Mouse (Mus musculus): ENCODE data around the gene Olfr1264. TPM values are rescaled to one million over a fixed set of nuclear protein-coding genes. Genes with fewer than 3 reads are reported as not detected.

Gene Olfr1264
- total RNA-seq (2021): not detected
- long read RNA-seq, experiment 1: 0 reads
- long read RNA-seq, experiment 2: 0 reads

GRCm38 (mm10) chr2:90025477-90025876, at the start of gene Olfr1264:
Gene Olfr1264, minus strand, starts transcription at chr2:90025577.
- no peak for DNase-seq
- intact Hi-C loops (cut with DNase I): no loop called here

- DNase-seq: no peak
- intact Hi-C loops (cut with DNase I): no loop called here
Observed at GRCm38 (mm10) chr2:90070065-90070464, 44.7 kb upstream of the Olfr1264 start.

- no peak for DNase-seq
- intact Hi-C loops (cut with DNase I): no loop called here
Observed at GRCm38 (mm10) chr2:90063494-90063893, 38.1 kb upstream of the Olfr1264 start, which contains the start of gene Olfr140. Gene Olfr140, minus strand, starts transcription at chr2:90063594.

- no peak for DNase-seq
- intact Hi-C loops (cut with DNase I): no loop called here
Observed at GRCm38 (mm10) chr2:90035037-90035436, 9.7 kb upstream of the Olfr1264 start, which contains the start of gene Olfr1265. Gene Olfr1265, plus strand, starts transcription at chr2:90035337.

GRCm38 (mm10) chr2:90011831-90012230, 13.5 kb downstream of the Olfr1264 start, which contains the start of gene Olfr1263:
Gene Olfr1263, plus strand, starts transcription at chr2:90012131.
- no peak for DNase-seq
- intact Hi-C loops (cut with DNase I): no loop called here

GRCm38 (mm10) chr2:89999845-90000244, 25.5 kb downstream of the Olfr1264 start, which contains the start of gene Olfr1262:
Gene Olfr1262, plus strand, starts transcription at chr2:90000145.
- intact Hi-C loops (cut with DNase I): no loop called here
- DNase-seq: no peak

GRCm38 (mm10) chr2:89990921-89991320, 34.5 kb downstream of the Olfr1264 start, which contains the start of gene Olfr1261:
Gene Olfr1261, plus strand, starts transcription at chr2:89991221.
- DNase-seq: no peak
- intact Hi-C loops (cut with DNase I): no loop called here

- no peak for DNase-seq
- intact Hi-C loops (cut with DNase I): no loop called here
Observed at GRCm38 (mm10) chr2:89977709-89978108, 47.7 kb downstream of the Olfr1264 start.

GRCm38 (mm10) chr2:89974184-89974583, 51.2 kb downstream of the Olfr1264 start, which contains the start of gene Olfr1260:
Gene Olfr1260, plus strand, starts transcription at chr2:89974340.
- no peak for DNase-seq
- intact Hi-C loops (cut with DNase I): no loop called here

Other genes with a start within 250 kb of the Olfr1264 start
- not detected for gene Olfr1254, start 232.0 kb downstream of the Olfr1264 start, total RNA-seq (2021)
- not detected for gene Olfr1255, start 213.5 kb downstream of the Olfr1264 start, total RNA-seq (2021)
- gene Olfr1256, start 184.0 kb downstream of the Olfr1264 start, total RNA-seq (2021): not detected
- not detected for gene Olfr48, start 177.4 kb downstream of the Olfr1264 start, total RNA-seq (2021)
- gene Olfr1257, start 147.1 kb downstream of the Olfr1264 start, total RNA-seq (2021): not detected
- gene Olfr1258, start 98.3 kb downstream of the Olfr1264 start, total RNA-seq (2021): not detected
- gene Olfr1259, start 76.9 kb downstream of the Olfr1264 start, total RNA-seq (2021): not detected
- gene Olfr1260, start 51.2 kb downstream of the Olfr1264 start, total RNA-seq (2021): not detected
- gene Olfr1261, start 34.4 kb downstream of the Olfr1264 start, total RNA-seq (2021): not detected
- gene Olfr1262, start 25.4 kb downstream of the Olfr1264 start, total RNA-seq (2021): not detected
- not detected for gene Olfr1263, start 13.4 kb downstream of the Olfr1264 start, total RNA-seq (2021)
- gene Olfr1265, start 9.8 kb upstream of the Olfr1264 start, total RNA-seq (2021): not detected
- not detected for gene Olfr140, start 38.0 kb upstream of the Olfr1264 start, total RNA-seq (2021)
- not detected for gene Olfr1269, start 95.8 kb upstream of the Olfr1264 start, total RNA-seq (2021)
- not detected for gene Olfr32, start 116.7 kb upstream of the Olfr1264 start, total RNA-seq (2021)
- gene Olfr1270, start 127.5 kb upstream of the Olfr1264 start, total RNA-seq (2021): not detected
- gene Olfr1506, start 198.9 kb upstream of the Olfr1264 start, total RNA-seq (2021): not detected
- gene Olfr142, start 232.0 kb upstream of the Olfr1264 start, total RNA-seq (2021): not detected
- gene Olfr1271, start 245.5 kb upstream of the Olfr1264 start, total RNA-seq (2021): not detected

Measured in gastrocnemius, postnatal 36 days (tissue).